In genomic region chr2:166463539-166463938, GRCm38 (mm10) we compare ENCODE assay signal across 9 mouse cellular contexts.
DNase-seq lines count a peak whose midpoint lies in the region; ATAC-seq and TF ChIP-seq lines count a peak whose summit lies in the region.
"Had no signal": no experiment of that assay in that cellular context is flagged by ENCODE, and none has a peak within 500 bp of the region (broad histone marks: within the 10 kb centered on the region; RNA-seq: fewer than 3 reads in every experiment).

No protein-coding gene starts in this region.

- peak; percentile 33 for DNase-seq in kidney, adult 2 months
- DNase-seq in adipocyte (ENCODE audit: low spot score): peak; percentile 83
- peak; percentile 58 for DNase-seq in heart, adult 8-10 months (ENCODE audit: low spot score)
- peak; percentile 91 for DNase-seq in lung, postnatal 0 days (ENCODE audit: low spot score)
- DNase-seq in spleen, adult 12 weeks (ENCODE audit: low spot score): no peak
- no peak for DNase-seq in layer of hippocampus, adult 8-10 months (ENCODE audit: low spot score in 2 of 2)

- H3K9me3 ChIP-seq in kidney, embryonic 16.5 days (ENCODE audit: low read length): no peaks in the 10 kb centered on the region
- H3K9me3 ChIP-seq in lung, postnatal 0 days (ENCODE audit: low read length): no peaks in the 10 kb centered on the region
- H3K9me3 ChIP-seq: midbrain, embryonic 12.5 days had no signal

- H3K36me3 ChIP-seq in kidney, adult 2 months (ENCODE audit: control insufficient read depth, insufficient read depth, low read length): no peaks in the 10 kb centered on the region
- H3K36me3 ChIP-seq in kidney, embryonic 16.5 days (ENCODE audit: insufficient read depth, low read length): no peaks in the 10 kb centered on the region
- H3K36me3 ChIP-seq in lung, postnatal 0 days (ENCODE audit: insufficient read depth, low read length): no peaks in the 10 kb centered on the region
- H3K36me3 ChIP-seq: midbrain, embryonic 12.5 days had no signal

- H3K9ac ChIP-seq in kidney, embryonic 16.5 days (replicated peaks; ENCODE audit: low read length): no peak overlapping the region
- no peak overlapping the region for H3K9ac ChIP-seq in lung, postnatal 0 days (replicated peaks; ENCODE audit: low read depth)
- H3K9ac ChIP-seq: midbrain, embryonic 12.5 days had no signal

- WGBS in kidney, adult 2 months: 65% methylated on average over 9 of the region's 9 CpGs
- 49% methylated on average over 9 of the region's 9 CpGs for WGBS in kidney, embryonic 16.5 days
- 35% methylated on average over 9 of the region's 9 CpGs for WGBS in lung, postnatal 0 days

- TF ChIP-seq EP300 in lung, postnatal 0 days (IDR thresholded peaks at IDR 0.05): peak; percentile 26; the same call in 1 of the 2 replicates

- H3K27me3 ChIP-seq in kidney, adult 2 months (replicated peaks; ENCODE audit: control insufficient read depth, insufficient read depth, low read length): no peaks in the 10 kb centered on the region
- no peaks in the 10 kb centered on the region for H3K27me3 ChIP-seq in kidney, embryonic 16.5 days (ENCODE audit: insufficient read depth, low read length)
- no peaks in the 10 kb centered on the region for H3K27me3 ChIP-seq in lung, postnatal 0 days (replicated peaks; ENCODE audit: insufficient read depth, low read length)

- no peak for TF ChIP-seq CTCF in kidney, adult 2 months (conservative IDR thresholded peaks at IDR 0.05; ENCODE audit: insufficient read depth, insufficient read length, low read depth, low read length)
- no peak for TF ChIP-seq CTCF in lung, postnatal 0 days (IDR thresholded peaks at IDR 0.05)

- ATAC-seq in kidney, embryonic 16.5 days (ENCODE audit: low FRiP score, low TSS enrichment): no peak
- ATAC-seq in lung, postnatal 0 days: peak; percentile 86
- no peak for ATAC-seq in CD4-positive, CD25-positive, alpha-beta regulatory T cell, adult 4 months

- H3K27ac ChIP-seq in kidney, adult 2 months (ENCODE audit: insufficient read depth, low read depth, low read length): no peak overlapping the region
- H3K27ac ChIP-seq in kidney, embryonic 16.5 days (ENCODE audit: low read length): no peak overlapping the region
- H3K27ac ChIP-seq in lung, postnatal 0 days (ENCODE audit: low read length): no peak overlapping the region
- H3K27ac ChIP-seq: midbrain, embryonic 12.5 days had no signal

- H3K4me2 ChIP-seq in kidney, embryonic 16.5 days (replicated peaks; ENCODE audit: low read depth, low read length): no peak overlapping the region
- no peak overlapping the region for H3K4me2 ChIP-seq in lung, postnatal 0 days (replicated peaks; ENCODE audit: low read depth, low read length)
- H3K4me2 ChIP-seq: midbrain, embryonic 12.5 days had no signal

- H3K4me1 ChIP-seq in kidney, adult 2 months (ENCODE audit: control insufficient read depth, insufficient read depth, low read length): 0 out of 2 replicates have a peak, but pooled peaks cover 3% of the 10 kb centered on the region
- peaks cover 17% of the 10 kb centered on the region for H3K4me1 ChIP-seq in kidney, embryonic 16.5 days (ENCODE audit: insufficient read depth, low read length)
- H3K4me1 ChIP-seq in lung, postnatal 0 days (ENCODE audit: insufficient read depth, low read depth, low read length): no peaks in the 10 kb centered on the region
- H3K4me1 ChIP-seq: midbrain, embryonic 12.5 days had no signal

- no peak for TF ChIP-seq POLR2A in kidney, adult 2 months (IDR thresholded peaks at IDR 0.05; ENCODE audit: low read depth, low read length)

- H3K4me3 ChIP-seq in kidney, adult 2 months (ENCODE audit: insufficient read depth, low read depth, low read length): no peak overlapping the region
- no peak overlapping the region for H3K4me3 ChIP-seq in kidney, embryonic 16.5 days (ENCODE audit: low read length)
- H3K4me3 ChIP-seq in lung, postnatal 0 days (ENCODE audit: low read depth, low read length): no peak overlapping the region
- H3K4me3 ChIP-seq: midbrain, embryonic 12.5 days had no signal

Comparison
In these comparisons a context has a peak if more than half of its experiments do, and no peak if none do; other contexts are left out.
1. DNase-seq: peak in kidney, adult 2 months (single experiment), adipocyte (single experiment), heart, adult 8-10 months (single experiment) and lung, postnatal 0 days (single experiment); none in spleen, adult 12 weeks (single experiment) and layer of hippocampus, adult 8-10 months (0 of 2).